Mouse (Mus musculus) C2C12 (cell line): ENCODE measurements around the gene Rmi1. TPM values are rescaled to one million over a fixed set of nuclear protein-coding genes. Genes with fewer than 3 reads are reported as not detected.

ENCODE experiments used
- H3K27me3 ChIP-seq: one replicate; pipeline ENCODE4 v1.6.1; 2011; ENCODE audit not compliant: control insufficient read depth, insufficient read depth, insufficient read length
- H3K36me3 ChIP-seq: one replicate; pipeline ENCODE4 v1.6.1; 2011; ENCODE audit not compliant: control insufficient read depth, insufficient read depth
- H3K4me3 ChIP-seq: one replicate; pipeline ENCODE4 v1.5.1; 2011; ENCODE audit warnings: mild to moderate bottlenecking, control low read depth; ENCODE audit not compliant: poor library complexity, insufficient read depth, severe bottlenecking
- H3K79me2 ChIP-seq: one replicate; pipeline ENCODE4 v1.6.1; 2011; ENCODE audit not compliant: control insufficient read depth, insufficient read depth
- H3K79me3 ChIP-seq: one replicate; pipeline ENCODE4 v1.6.1; 2011; ENCODE audit warnings: low read depth, control low read depth
- H3ac ChIP-seq: one replicate; pipeline ENCODE3; 2011; ENCODE audit warnings: low read depth; ENCODE audit not compliant: control insufficient read depth, insufficient read length
- CEBPB ChIP-seq: IDR thresholded peaks from one replicate; pipeline ENCODE4 v1.6.1; 2011; ENCODE audit warnings: low read depth, mild to moderate bottlenecking, control low read depth, moderate library complexity
- CTCF ChIP-seq: IDR thresholded peaks from one replicate; pipeline ENCODE4 v1.5.1; 2011; ENCODE audit not compliant: control insufficient read depth, insufficient read depth, insufficient read length
- FOSL1 ChIP-seq: IDR thresholded peaks from one replicate; pipeline ENCODE4 v1.8.0; 2011; ENCODE audit warnings: mild to moderate bottlenecking, low read length; ENCODE audit not compliant: poor library complexity, insufficient read depth, severe bottlenecking
- MAX ChIP-seq: IDR thresholded peaks from one replicate; pipeline ENCODE4 v1.6.1; 2011; ENCODE audit warnings: mild to moderate bottlenecking, control low read depth
- MYOD1 ChIP-seq: IDR thresholded peaks from one replicate; pipeline ENCODE4 v1.6.1; 2011; ENCODE audit warnings: low read depth; ENCODE audit not compliant: control insufficient read depth, insufficient read length
- MYOG ChIP-seq: IDR thresholded peaks from one replicate; pipeline ENCODE4 v1.6.1; 2011; ENCODE audit not compliant: control insufficient read depth, insufficient read length; ENCODE audit errors: extremely low read depth
- USF1 ChIP-seq: IDR thresholded peaks from one replicate; pipeline ENCODE4 v1.6.1; 2011; ENCODE audit warnings: low read depth, mild to moderate bottlenecking, control low read depth, moderate library complexity
- polyA plus RNA-seq: library from polyadenylated mRNA; unstranded; fragments of >200 nt; fragmentation: generic; extraction: Trizol; gene quantifications from one replicate; pipeline ENCODE4 v1.2.1, GENCODE M21; 2012; ENCODE audit warnings: missing spikeins

The Rmi1 gene
- polyA plus RNA-seq, 1 experiment, result 5.9 TPM

GRCm38 (mm10) chr13:58411073-58411472, 9.0 kb downstream of the Rmi1 start:
- Histone ChIP-seq H3K27me3 (no peaks in the 10 kb centered on the region), H3K36me3 (peaks cover 21% of the 10 kb centered on the region), H3K79me3 (peaks cover 12% of the 10 kb centered on the region), H3K79me2 (peaks cover 9% of the 10 kb centered on the region), H3K4me3 (no peak overlapping the region), H3ac (no peak overlapping the region)
- TF ChIP-seq USF1 (no peak), MYOG (no peak), MYOD1 (no peak), CEBPB (no peak), MAX (no peak), CTCF (no peak), FOSL1 (no peak)

- Histone ChIP-seq H3K4me3 (no peak overlapping the region), H3K79me2 (no peaks in the 10 kb centered on the region), H3K79me3 (peaks cover under 1% of the 10 kb centered on the region), H3K27me3 (no peaks in the 10 kb centered on the region), H3ac (no peak overlapping the region), H3K36me3 (peaks cover 1% of the 10 kb centered on the region)
- TF ChIP-seq FOSL1, result no peak
- TF ChIP-seq MYOG, result no peak
- TF ChIP-seq CTCF, result no peak
- TF ChIP-seq MYOD1, result no peak
- TF ChIP-seq CEBPB, result no peak
- no peak for TF ChIP-seq USF1
- no peak for TF ChIP-seq MAX
Measured at GRCm38 (mm10) chr13:58415374-58415773, 13.3 kb downstream of the Rmi1 start.

GRCm38 (mm10) chr13:58415838-58416237, 13.8 kb downstream of the Rmi1 start:
- Histone ChIP-seq H3K27me3 (no peaks in the 10 kb centered on the region), H3ac (no peak overlapping the region), H3K36me3 (no peaks in the 10 kb centered on the region), H3K79me2 (no peaks in the 10 kb centered on the region), H3K4me3 (no peak overlapping the region), H3K79me3 (no peaks in the 10 kb centered on the region)
- TF ChIP-seq FOSL1 (no peak), MAX (no peak), CTCF (no peak), MYOD1 (no peak), MYOG (no peak), USF1 (no peak), CEBPB (no peak)

- no peaks in the 10 kb centered on the region for H3K79me2 ChIP-seq
- no peaks in the 10 kb centered on the region for H3K27me3 ChIP-seq
- H3K79me3 ChIP-seq, result no peaks in the 10 kb centered on the region
- H3K36me3 ChIP-seq, result no peaks in the 10 kb centered on the region
- H3ac ChIP-seq, result no peak overlapping the region
- TF ChIP-seq CTCF (no peak), CEBPB (no peak), MAX (no peak), FOSL1 (no peak), MYOG (no peak), USF1 (no peak), MYOD1 (no peak)
- no peak overlapping the region for H3K4me3 ChIP-seq
Measured at GRCm38 (mm10) chr13:58418656-58419055, 16.6 kb downstream of the Rmi1 start.

DNA sequence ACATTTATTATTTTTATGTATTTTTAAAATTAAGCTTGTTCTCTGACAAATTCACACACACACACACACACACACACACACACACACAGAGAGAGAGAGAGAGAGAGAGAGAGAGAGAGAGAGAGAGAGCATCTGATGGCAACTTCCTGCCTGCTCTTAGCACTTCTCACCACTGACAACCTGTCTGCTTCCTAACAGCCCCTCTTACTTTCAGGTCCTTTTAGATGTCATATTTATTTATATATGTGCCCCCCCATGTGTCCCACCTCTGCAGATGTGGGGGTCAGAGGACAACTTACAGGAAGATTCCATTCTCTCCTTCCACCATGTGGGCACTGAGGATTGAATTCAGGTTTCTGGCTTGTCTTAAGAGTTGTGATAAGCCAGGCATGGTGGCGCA, 17.2 kb downstream of the Rmi1 start:
- Histone ChIP-seq H3K79me2 (no peaks in the 10 kb centered on the region), H3K27me3 (no peaks in the 10 kb centered on the region), H3ac (no peak overlapping the region), H3K4me3 (no peak overlapping the region), H3K36me3 (no peaks in the 10 kb centered on the region), H3K79me3 (no peaks in the 10 kb centered on the region)
- TF ChIP-seq FOSL1, result no peak
- no peak for TF ChIP-seq USF1
- TF ChIP-seq CTCF, result no peak
- TF ChIP-seq MAX, result no peak
- TF ChIP-seq MYOD1, result no peak
- no peak for TF ChIP-seq CEBPB
- no peak for TF ChIP-seq MYOG

GRCm38 (mm10) chr13:58421026-58421425, 19.0 kb downstream of the Rmi1 start:
- H3ac ChIP-seq, result no peak overlapping the region
- TF ChIP-seq MYOD1 (no peak), CEBPB (no peak), FOSL1 (no peak), CTCF (no peak), MAX (no peak), USF1 (no peak), MYOG (no peak)

More at GRCm38 (mm10) chr13:58421026-58421425, 19.0 kb downstream of the Rmi1 start:
- H3K4me3 ChIP-seq, result no peak overlapping the region
- H3K36me3 ChIP-seq, result no peaks in the 10 kb centered on the region
- no peaks in the 10 kb centered on the region for H3K79me2 ChIP-seq
- H3K79me3 ChIP-seq, result no peaks in the 10 kb centered on the region
- no peaks in the 10 kb centered on the region for H3K27me3 ChIP-seq
